Mouse (Mus musculus) brain, adult 2 months (tissue): Measurements from ENCODE around the gene Cyp2s1.

Experiments
- DNase-seq: peaks from one replicate; pipeline ENCODE4 v3.0.0; 2011; ENCODE audit warnings: low read depth, low spot score

The Cyp2s1 gene

GRCm38 (mm10) chr7:25781321-25781936, 35.3 kb downstream of the Cyp2s1 start:
- peak; percentile 71 for DNase-seq

GRCm38 (mm10) chr7:25780753-25781152, 36.0 kb downstream of the Cyp2s1 start:
- DNase-seq = no peak

- DNase-seq = no peak
Measured at GRCm38 (mm10) chr7:25780021-25780420, 36.7 kb downstream of the Cyp2s1 start.

- no peak for DNase-seq
Measured at GRCm38 (mm10) chr7:25768229-25768628, 48.5 kb downstream of the Cyp2s1 start.

GRCm38 (mm10) chr7:25766108-25766507, 50.6 kb downstream of the Cyp2s1 start:
- DNase-seq = no peak

- DNase-seq = no peak
Measured at GRCm38 (mm10) chr7:25764221-25764620, 52.5 kb downstream of the Cyp2s1 start.

GRCm38 (mm10) chr7:25763678-25764077, 53.0 kb downstream of the Cyp2s1 start:
- DNase-seq = no peak

GRCm38 (mm10) chr7:25761354-25761753, 55.4 kb downstream of the Cyp2s1 start:
- DNase-seq = no peak

GRCm38 (mm10) chr7:25756011-25756410, 60.7 kb downstream of the Cyp2s1 start:
- peak; percentile 91 for DNase-seq

GRCm38 (mm10) chr7:25755468-25755833, 61.3 kb downstream of the Cyp2s1 start:
- peak; percentile 87 for DNase-seq

GRCm38 (mm10) chr7:25754738-25755467, 61.8 kb downstream of the Cyp2s1 start, which contains the start of gene Hnrnpul1:
Gene Hnrnpul1 (minus strand): TSS chr7:25754757.
- DNase-seq = peak; percentile 100

- no peak for DNase-seq
Measured at GRCm38 (mm10) chr7:25754439-25754737, 62.3 kb downstream of the Cyp2s1 start.

GRCm38 (mm10) chr7:25753643-25754438, 62.9 kb downstream of the Cyp2s1 start:
- no peak for DNase-seq

GRCm38 (mm10) chr7:25753076-25753475, 63.6 kb downstream of the Cyp2s1 start:
- no peak for DNase-seq
